Mouse (Mus musculus): ENCODE data around the gene Dlgap5.

DNA sequence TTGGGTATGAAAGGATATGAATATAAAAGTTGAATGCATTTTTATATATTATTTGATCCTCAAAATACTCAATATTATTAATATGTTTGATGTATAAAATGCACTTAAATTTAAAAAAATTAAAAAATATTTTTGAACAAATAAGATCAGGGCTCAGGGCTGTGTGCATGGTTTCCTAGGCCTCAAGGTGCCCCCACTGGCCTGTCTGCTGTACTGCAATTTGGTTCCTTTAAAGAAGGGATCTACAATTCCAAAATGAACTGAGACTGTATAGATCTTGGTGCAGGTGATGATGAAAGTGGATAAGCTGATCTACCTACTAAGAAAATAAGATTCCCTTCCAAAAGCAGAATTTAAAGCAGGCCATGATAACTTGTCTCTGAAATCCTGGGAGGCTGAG lies 14.8 kb upstream of the Dlgap5 start:
- TF ChIP-seq POLR2A (IDR thresholded peaks at IDR 0.05; ENCODE audit: low read depth, low read length): no peak
- peak; percentile 39; the same call in 1 of the 2 replicates for TF ChIP-seq CTCF (IDR thresholded peaks at IDR 0.05; ENCODE audit: extremely low read depth, insufficient read length, insufficient replicate concordance, low read depth, low read length)
